Mouse (Mus musculus) erythroblast, embryonic 14.5 days (primary cell): ENCODE measurements around the gene Arhgap31.

Experiments used
- GATA1 ChIP-seq: IDR thresholded peaks from 2 replicates; pipeline ENCODE4 v1.6.1; 2012; ENCODE audit warnings: low read length, inconsistent platforms, mixed read lengths
- TAL1 ChIP-seq: IDR thresholded peaks from 3 replicates; pipeline ENCODE4 v1.6.1; 2012; ENCODE audit warnings: low read length, inconsistent platforms, mixed read lengths

DNA sequence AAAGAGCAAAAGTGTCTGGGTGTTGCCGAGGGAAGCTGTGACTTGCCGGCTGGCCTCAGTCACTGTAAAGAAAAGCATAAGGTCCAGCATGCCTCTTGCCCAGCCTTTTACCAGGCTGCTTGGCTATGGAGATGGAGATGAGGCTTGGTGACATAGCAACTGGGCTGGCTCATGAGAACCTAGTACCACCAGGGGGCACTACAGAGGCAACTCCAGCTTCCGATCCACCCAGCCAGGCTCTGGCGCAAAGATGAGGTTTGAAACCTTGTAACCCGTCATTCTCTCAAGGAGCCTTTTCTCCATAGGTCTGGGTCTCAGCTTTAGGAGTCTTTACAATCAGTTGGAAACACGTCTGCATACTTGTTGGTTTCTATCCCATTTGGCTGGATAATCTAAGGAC, 94.0 kb downstream of the Arhgap31 start:
- TF ChIP-seq GATA1 = no peak
- no peak for TF ChIP-seq TAL1
